Mouse (Mus musculus) liver, embryonic 12.5 days (tissue): ENCODE results near the gene Kdm2b. TPM values are rescaled to one million over a fixed set of nuclear protein-coding genes. Genes with fewer than 3 reads are reported as not detected.
"Not testable (repeated sequence)": the region's sequence is repeated elsewhere in the genome, so short reads cannot be mapped to it uniquely, and the experiment has no call there.

Experiments
- ATAC-seq: fragments of 200-750 bp; cut with Nextera tagmentation; 2 replicates; pipeline ENCODE4 v1.8.0; 2017; ENCODE audit warnings: moderate number of reproducible peaks, mild to moderate bottlenecking, moderate library complexity
- H3K27ac ChIP-seq: fragments of 300-500 bp; sonication (generic); 2 replicates; pipeline ENCODE4 v1.5.1; 2016; ENCODE audit warnings: mild to moderate bottlenecking
- H3K27me3 ChIP-seq: fragments of 300-500 bp; sonication (generic); replicated peaks from 2 replicates; pipeline ENCODE4 v1.6.1; 2016; ENCODE audit warnings: mild to moderate bottlenecking, moderate library complexity
- H3K36me3 ChIP-seq: fragments of 300-500 bp; sonication (generic); 2 replicates; pipeline ENCODE4 v1.6.1; 2016; ENCODE audit warnings: mild to moderate bottlenecking, moderate library complexity
- H3K4me1 ChIP-seq: fragments of 300-500 bp; sonication (generic); 2 replicates; pipeline ENCODE4 v1.6.1; 2016
- H3K4me2 ChIP-seq: fragments of 300-500 bp; sonication (generic); 2 replicates; pipeline ENCODE4 v1.6.1; 2016; ENCODE audit warnings: mild to moderate bottlenecking, moderate library complexity
- H3K4me3 ChIP-seq: fragments of 300-500 bp; sonication (generic); 2 replicates; pipeline ENCODE4 v1.5.1; 2016; ENCODE audit warnings: mild to moderate bottlenecking, moderate library complexity
- H3K9ac ChIP-seq: fragments of 300-500 bp; sonication (generic); 2 replicates; pipeline ENCODE4 v1.6.1; 2016; ENCODE audit warnings: mild to moderate bottlenecking, moderate library complexity
- H3K9me3 ChIP-seq: fragments of 300-500 bp; sonication (generic); replicated peaks from 2 replicates; pipeline ENCODE4 v1.6.1; 2016; ENCODE audit warnings: mild to moderate bottlenecking, moderate library complexity
- WGBS: fragments of 180-500 bp; shearing (Covaris S2); methylation state at CpG from one replicate; pipeline ENCODE4 v1.1.7; 2016; ENCODE audit not compliant: insufficient replicate concordance; 5-methylcytosine and 5-hydroxymethylcytosine counted together
- polyA plus RNA-seq: library from polyadenylated mRNA; unstranded; fragments of >200 nt; fragmentation: Nextera tagmentation; extraction: Ambion mirVana; gene quantifications from 2 replicates; pipeline ENCODE4 v1.2.1, GENCODE M21; 2016

Kdm2b gene
- polyA plus RNA-seq, 1 experiment from 2014 or later: 28.9 TPM

DNA sequence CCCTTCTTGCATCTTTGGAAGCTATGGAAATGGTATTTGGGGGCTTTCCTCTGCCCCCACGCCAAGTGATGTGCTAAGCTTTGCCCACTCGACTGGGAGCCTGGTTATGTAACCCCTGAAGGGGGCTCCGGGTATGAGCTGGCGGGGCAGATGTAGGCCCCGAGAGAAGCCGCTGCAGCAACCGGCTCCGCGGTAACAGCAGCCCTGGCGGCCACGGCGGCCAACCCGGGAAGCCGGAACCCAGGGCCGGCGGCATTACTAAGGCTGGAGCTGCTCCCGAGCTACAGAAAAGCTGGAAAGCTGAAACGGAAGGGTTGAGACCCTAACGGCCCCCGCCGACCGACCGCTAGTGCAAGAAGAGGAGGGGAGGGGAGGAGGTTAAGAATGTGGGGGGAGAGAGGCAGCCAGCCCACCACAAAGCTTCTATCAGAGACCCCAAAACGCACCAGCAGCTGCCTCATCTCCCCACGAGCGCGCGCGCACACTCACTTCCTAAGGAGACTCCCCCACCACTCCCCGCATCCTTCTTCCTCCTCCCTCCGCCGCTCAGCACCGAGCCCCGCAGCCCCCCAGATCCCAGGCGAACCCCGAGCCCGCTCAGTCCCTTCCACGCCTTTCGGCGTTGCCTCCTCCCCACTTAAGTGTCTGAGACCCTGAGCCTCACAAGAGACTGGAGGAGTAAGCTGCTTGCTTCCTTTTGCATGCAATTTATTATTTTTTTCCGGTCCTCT lies 1.4 kb downstream of the Kdm2b start:
- Histone ChIP-seq H3K27ac (0 out of 2 replicates have a peak overlapping the region, but pooled peaks have one; percentile 26), H3K9ac (peak overlapping the region; percentile 76), H3K27me3 (peaks cover 38% of the 10 kb centered on the region), H3K9me3 (no peaks in the 10 kb centered on the region), H3K36me3 (0 out of 2 replicates have a peak, but pooled peaks cover 2% of the 10 kb centered on the region), H3K4me3 (peak overlapping the region; percentile 73), H3K4me2 (peak overlapping the region; percentile 96), H3K4me1 (peaks cover 45% of the 10 kb centered on the region)
- ATAC-seq: no peak
- under 1% methylated on average over 41 of the region's 41 CpGs for WGBS

DNA sequence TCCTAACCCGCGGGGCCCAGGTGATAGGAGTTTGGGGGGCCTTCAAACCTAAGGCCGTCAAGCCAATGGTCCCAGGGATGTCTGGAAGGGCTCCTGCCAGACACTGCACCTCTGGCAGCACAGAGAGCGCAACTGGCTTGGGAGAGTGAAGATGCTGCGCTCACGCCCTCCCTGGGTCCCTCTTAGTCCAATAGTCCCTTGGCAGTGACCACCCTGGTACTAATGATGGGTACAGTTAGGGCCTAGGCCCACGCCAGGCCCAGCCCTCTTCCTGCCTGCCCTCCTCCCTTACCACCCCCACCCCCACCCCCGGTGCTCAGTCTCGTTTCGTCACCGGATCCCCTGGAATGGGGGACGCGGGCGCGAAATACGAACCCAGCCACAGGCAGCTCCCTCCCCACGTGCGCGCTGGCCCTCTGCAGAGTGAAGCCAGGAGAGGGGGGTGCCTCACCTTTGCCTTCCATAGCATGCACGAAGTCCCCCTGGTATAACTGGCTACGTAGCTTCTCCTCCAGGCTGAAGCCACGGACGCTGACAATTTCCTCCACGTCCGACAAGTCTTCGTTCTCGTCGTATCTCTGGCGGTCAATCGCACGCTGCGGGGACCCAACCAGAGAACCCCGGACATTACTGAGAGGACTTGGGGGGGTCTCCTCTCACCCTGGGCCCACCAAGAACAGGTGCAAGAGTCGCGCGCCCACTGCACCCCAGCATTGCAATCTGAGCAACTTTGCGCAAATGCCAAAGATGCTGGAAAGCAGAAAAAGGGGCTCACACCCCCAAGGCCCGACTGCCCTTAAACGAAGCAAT lies 2.2 kb downstream of the Kdm2b start:
- H3K4me1 ChIP-seq: peaks cover 45% of the 10 kb centered on the region
- no peak for ATAC-seq
- peak overlapping the region; percentile 96 for H3K4me2 ChIP-seq
- WGBS: 8% methylated on average over 39 of the region's 39 CpGs
- H3K9me3 ChIP-seq: no peaks in the 10 kb centered on the region
- 0 out of 2 replicates have a peak, but pooled peaks cover 2% of the 10 kb centered on the region for H3K36me3 ChIP-seq
- H3K9ac ChIP-seq: peak overlapping the region; percentile 76
- H3K4me3 ChIP-seq: peak overlapping the region; percentile 73
- H3K27me3 ChIP-seq: peaks cover 38% of the 10 kb centered on the region
- H3K27ac ChIP-seq: 0 out of 2 replicates have a peak overlapping the region, but pooled peaks have one; percentile 26

DNA sequence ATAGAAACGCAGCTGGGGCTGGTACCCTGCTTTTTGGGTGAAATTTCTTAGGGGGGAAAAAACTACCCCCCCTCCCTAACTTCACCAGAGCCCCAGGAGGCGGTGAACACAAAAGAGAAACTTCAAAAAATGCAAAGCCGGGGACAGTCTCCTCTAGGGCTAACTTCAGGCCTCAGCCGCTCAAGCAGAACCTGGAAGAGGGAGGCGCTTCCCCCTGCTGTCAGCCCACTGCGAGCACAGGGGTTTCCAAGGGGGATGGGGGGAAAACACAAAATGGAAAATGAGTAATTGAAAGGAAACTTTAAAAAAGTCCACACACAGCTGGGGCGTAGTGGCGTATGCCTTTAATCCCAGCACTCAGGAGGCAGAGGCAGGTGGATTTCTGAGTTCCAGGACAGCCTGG lies 3.5 kb downstream of the Kdm2b start:
- H3K27ac ChIP-seq: no peak overlapping the region
- H3K27me3 ChIP-seq: peaks cover 38% of the 10 kb centered on the region
- no peak overlapping the region for H3K9ac ChIP-seq
- H3K4me2 ChIP-seq: no peak overlapping the region
- H3K36me3 ChIP-seq: 0 out of 2 replicates have a peak, but pooled peaks cover 2% of the 10 kb centered on the region
- 59% methylated on average over 8 of the region's 8 CpGs for WGBS
- H3K9me3 ChIP-seq: no peaks in the 10 kb centered on the region
- no peak overlapping the region for H3K4me3 ChIP-seq
- H3K4me1 ChIP-seq: peaks cover 45% of the 10 kb centered on the region
- ATAC-seq: no peak

DNA sequence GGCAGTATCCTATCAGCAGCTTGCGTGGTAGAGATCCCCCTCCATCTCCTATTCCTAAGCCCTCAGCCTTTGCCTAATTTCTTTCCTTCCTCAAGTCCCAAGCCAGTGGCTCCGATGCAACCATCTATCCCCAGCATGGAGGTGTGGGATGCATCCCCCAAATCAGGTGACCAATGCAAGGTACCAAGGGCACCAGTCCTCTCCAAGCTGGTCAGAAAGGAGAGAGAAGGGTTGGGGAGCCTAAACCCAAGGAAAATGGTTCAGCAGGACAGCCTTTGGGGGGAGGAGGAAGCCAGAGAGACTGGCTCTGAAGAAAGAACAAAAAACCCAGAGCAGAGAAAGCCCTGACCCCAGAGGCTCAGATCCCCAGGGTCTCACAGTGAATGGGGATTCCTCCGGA lies 4.3 kb downstream of the Kdm2b start:
- H3K4me2 ChIP-seq: no peak overlapping the region
- no peak for ATAC-seq

DNA sequence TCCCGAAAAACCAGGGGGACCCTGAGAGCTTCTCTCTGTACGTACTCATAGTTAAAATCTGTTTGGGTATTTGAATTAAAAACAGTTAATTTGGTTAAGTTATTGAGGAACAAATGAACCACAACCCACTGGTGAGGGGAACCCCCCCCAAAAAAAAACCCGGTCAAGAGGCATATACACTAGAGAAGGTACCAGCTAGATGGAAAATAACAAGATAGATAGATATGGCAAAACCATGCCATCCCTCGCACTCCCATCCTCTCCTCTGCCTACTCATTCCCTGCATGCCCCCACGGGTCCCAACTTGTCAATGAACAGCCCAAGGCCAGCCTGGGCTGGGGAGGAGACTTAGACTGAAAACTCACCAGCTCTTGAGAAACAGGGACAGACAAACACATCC lies 5.1 kb downstream of the Kdm2b start:
- WGBS: 74% methylated on average over 5 of the region's 5 CpGs
- no peak overlapping the region for H3K4me2 ChIP-seq

More for the DNA sequence above, 4.3 kb downstream of the Kdm2b start:
- H3K27ac ChIP-seq: no peak overlapping the region
- H3K9ac ChIP-seq: no peak overlapping the region
- no peak overlapping the region for H3K4me3 ChIP-seq
- 63% methylated on average over 3 of the region's 3 CpGs for WGBS
- no peaks in the 10 kb centered on the region for H3K9me3 ChIP-seq
- H3K36me3 ChIP-seq: 0 out of 2 replicates have a peak, but pooled peaks cover 2% of the 10 kb centered on the region
- peaks cover 38% of the 10 kb centered on the region for H3K27me3 ChIP-seq
- H3K4me1 ChIP-seq: peaks cover 45% of the 10 kb centered on the region

DNA sequence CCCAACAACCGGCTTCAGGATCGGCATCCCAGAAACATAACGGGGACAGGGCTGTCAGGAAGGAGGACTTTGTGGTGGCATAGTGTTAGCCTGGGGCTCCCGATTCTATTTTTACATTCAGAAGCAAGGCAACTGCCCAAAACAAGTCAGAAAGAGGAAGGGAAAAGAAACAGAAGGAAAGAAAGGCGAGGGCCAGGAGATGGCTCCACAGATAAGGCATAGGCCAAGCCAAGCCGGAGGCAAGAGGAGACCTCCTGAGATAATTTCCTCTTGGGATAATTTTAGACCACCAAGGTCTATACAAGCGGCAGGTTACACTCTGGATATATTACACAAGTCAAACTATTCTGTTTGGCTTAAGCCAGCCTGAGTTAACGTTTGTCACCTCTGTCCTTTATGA lies 10.7 kb downstream of the Kdm2b start:
- Histone ChIP-seq H3K4me3 (no peak overlapping the region), H3K4me1 (peaks cover 21% of the 10 kb centered on the region), H3K27me3 (no peaks in the 10 kb centered on the region; the same call in 1 of the 2 replicates), H3K27ac (no peak overlapping the region), H3K36me3 (no peaks in the 10 kb centered on the region), H3K4me2 (0 out of 2 replicates have a peak overlapping the region, but pooled peaks have one; percentile 1), H3K9ac (no peak overlapping the region), H3K9me3 (no peaks in the 10 kb centered on the region)
- no peak for ATAC-seq
- WGBS: 34% methylated on average over 8 of the region's 8 CpGs

More for the DNA sequence above, 5.1 kb downstream of the Kdm2b start:
- Histone ChIP-seq H3K36me3 (0 out of 2 replicates have a peak, but pooled peaks cover 2% of the 10 kb centered on the region), H3K27ac (no peak overlapping the region), H3K4me1 (peaks cover 38% of the 10 kb centered on the region), H3K9ac (no peak overlapping the region), H3K4me3 (no peak overlapping the region), H3K27me3 (peaks cover 38% of the 10 kb centered on the region), H3K9me3 (no peaks in the 10 kb centered on the region)
- no peak for ATAC-seq

DNA sequence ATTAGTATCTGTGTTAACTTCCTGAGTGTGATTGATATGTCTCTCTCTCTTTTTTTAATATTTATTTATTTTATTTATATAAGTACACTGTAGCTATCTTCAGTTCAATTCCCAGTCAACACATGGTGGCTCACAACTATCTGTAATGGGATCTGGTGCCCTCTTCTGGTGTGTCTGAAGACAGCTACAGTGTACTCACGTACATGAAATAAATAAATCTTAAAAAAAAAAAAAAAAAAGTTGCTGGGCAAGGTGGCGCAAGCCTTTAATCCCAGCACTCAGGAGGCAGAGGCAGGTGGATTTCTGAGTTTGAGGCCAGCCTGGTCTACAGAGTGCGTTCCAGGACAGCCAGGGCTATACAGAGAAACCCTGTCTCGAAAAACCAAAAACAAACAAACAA lies 14.9 kb downstream of the Kdm2b start:
- WGBS: 85% methylated on average over 4 of the region's 4 CpGs
- H3K36me3 ChIP-seq: not testable (repeated sequence)

DNA sequence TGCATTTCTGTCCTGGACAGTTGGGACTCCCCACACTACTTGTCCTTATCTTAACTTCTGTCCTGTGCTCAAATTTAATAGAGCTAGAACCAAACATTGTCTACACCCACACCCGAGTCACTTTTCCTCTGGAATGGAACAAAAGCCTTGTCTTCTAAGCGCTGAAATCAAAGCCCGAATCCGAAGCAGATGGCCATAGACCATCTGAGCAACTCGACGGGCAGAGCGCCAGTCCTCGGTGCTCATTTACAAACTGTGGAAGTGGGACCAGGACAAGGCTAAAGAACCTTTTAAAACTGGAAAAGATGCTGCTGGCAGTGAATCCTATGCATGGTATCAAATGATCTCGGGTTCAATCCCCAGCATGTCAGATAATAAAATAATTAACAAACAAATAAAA lies 17.5 kb downstream of the Kdm2b start:
- H3K9me3 ChIP-seq: no peaks in the 10 kb centered on the region
- 79% methylated on average over 9 of the region's 9 CpGs for WGBS
- H3K4me1 ChIP-seq: peaks cover 28% of the 10 kb centered on the region
- no peak overlapping the region for H3K9ac ChIP-seq
- no peaks in the 10 kb centered on the region for H3K27me3 ChIP-seq
- H3K27ac ChIP-seq: no peak overlapping the region
- H3K36me3 ChIP-seq: no peaks in the 10 kb centered on the region
- no peak for ATAC-seq
- H3K4me2 ChIP-seq: no peak overlapping the region
- no peak overlapping the region for H3K4me3 ChIP-seq

More for the DNA sequence above, 14.9 kb downstream of the Kdm2b start:
- H3K4me1 ChIP-seq: peaks cover 35% of the 10 kb centered on the region
- not testable (repeated sequence) for ATAC-seq, H3K27ac ChIP-seq, H3K9me3 ChIP-seq, H3K4me2 ChIP-seq, H3K9ac ChIP-seq, H3K27me3 ChIP-seq, H3K4me3 ChIP-seq

DNA sequence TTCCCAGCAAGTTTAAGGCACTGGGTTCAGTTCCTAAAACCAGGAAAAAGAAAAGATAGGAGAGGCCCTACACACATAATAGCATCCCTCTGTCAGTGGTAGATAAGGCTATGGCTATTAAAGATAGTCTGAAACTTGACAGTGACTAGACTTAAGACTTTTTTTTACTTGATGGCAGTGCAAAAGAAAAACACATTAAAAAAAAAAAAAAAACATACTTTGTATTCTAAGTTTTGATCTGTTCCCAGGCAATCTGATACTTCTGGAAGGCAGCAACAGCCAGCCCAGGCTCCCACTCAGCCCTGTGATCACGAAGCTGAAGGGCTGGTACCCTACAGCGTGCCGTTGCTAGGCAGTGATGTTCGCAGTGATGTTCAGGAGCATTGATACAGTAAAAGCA lies 18.2 kb downstream of the Kdm2b start:
- 75% methylated on average over 4 of the region's 4 CpGs for WGBS
- no peaks in the 10 kb centered on the region for H3K27me3 ChIP-seq
- no peak overlapping the region for H3K27ac ChIP-seq
- no peaks in the 10 kb centered on the region for H3K9me3 ChIP-seq
- H3K9ac ChIP-seq: no peak overlapping the region
- H3K4me2 ChIP-seq: peak overlapping the region; percentile 33
- peaks cover 28% of the 10 kb centered on the region for H3K4me1 ChIP-seq
- H3K4me3 ChIP-seq: no peak overlapping the region
- peak; percentile 59 for ATAC-seq
- H3K36me3 ChIP-seq: no peaks in the 10 kb centered on the region

DNA sequence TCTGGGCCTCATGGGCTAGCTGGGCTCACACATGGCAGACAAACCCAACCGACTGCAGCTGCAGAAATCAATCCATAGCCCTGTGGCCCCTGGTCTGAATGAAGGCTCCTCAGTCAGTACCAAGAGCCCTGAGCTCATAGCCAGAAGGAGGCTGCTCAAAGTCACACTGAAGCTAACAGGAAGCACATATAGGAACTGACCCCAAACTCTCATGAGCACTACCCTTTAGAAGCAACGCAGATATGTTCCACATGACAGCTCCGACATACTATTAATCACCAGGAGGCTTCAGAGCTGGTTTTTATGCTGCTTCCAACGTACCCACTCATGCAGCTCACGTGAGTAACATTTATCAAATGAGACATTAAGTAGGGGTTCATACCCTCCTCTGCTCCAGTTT lies 19.6 kb downstream of the Kdm2b start:
- Histone ChIP-seq H3K9me3 (no peaks in the 10 kb centered on the region), H3K4me2 (no peak overlapping the region), H3K27me3 (no peaks in the 10 kb centered on the region), H3K4me3 (no peak overlapping the region), H3K4me1 (peaks cover 28% of the 10 kb centered on the region), H3K9ac (no peak overlapping the region), H3K36me3 (no peaks in the 10 kb centered on the region), H3K27ac (no peak overlapping the region)
- WGBS: 71% methylated on average over 5 of the region's 5 CpGs
- ATAC-seq: no peak

DNA sequence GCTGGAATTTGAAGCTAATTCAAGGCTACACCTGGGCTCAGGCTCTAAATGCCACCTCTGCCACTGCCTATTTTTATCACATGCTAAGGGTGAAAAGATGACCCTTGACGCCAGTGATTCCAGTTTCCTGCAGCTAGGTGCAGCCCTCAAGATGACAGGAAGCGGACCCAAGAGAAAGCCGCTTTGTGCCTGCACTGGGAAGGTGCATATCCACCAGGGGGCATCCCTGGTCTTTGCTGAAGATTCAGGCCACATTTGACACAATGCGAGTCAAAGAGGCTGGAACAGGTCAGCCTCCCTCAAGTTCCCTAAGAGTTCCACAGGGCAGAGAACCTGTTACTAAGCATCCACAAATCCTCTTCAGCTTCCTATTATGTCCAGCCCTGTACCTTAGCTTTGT lies 21.3 kb downstream of the Kdm2b start:
- no peaks in the 10 kb centered on the region for H3K27me3 ChIP-seq
- H3K9ac ChIP-seq: no peak overlapping the region
- H3K4me3 ChIP-seq: no peak overlapping the region
- H3K4me1 ChIP-seq: peaks cover 28% of the 10 kb centered on the region
- H3K4me2 ChIP-seq: no peak overlapping the region
- no peaks in the 10 kb centered on the region for H3K36me3 ChIP-seq
- H3K27ac ChIP-seq: no peak overlapping the region
- 25% methylated on average over 4 of the region's 4 CpGs for WGBS
- no peaks in the 10 kb centered on the region for H3K9me3 ChIP-seq
- peak; percentile 48; the same call in 1 of the 2 replicates for ATAC-seq

DNA sequence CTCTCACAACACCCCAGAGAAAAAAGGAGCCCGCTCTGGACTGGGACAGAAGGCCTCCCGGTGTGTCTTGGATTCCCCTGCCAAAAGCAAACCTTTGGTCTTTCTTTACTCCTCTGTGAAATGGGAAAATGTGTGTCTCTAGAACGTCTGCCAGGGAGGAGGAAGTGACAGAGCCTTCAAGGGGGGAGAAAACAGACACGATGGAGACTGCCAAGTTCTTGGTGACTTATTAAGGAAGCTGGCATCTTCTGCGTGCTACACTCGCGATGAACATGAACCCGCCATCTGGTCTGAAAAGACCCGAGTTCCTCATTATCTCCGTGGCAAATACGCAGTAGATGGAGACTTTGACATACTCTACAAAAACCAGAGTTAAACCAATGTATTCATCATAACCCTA lies 24.2 kb downstream of the Kdm2b start:
- Histone ChIP-seq H3K9me3 (no peaks in the 10 kb centered on the region), H3K4me3 (no peak overlapping the region), H3K4me2 (no peak overlapping the region), H3K27ac (no peak overlapping the region), H3K36me3 (peaks cover 4% of the 10 kb centered on the region; the same call in 1 of the 2 replicates), H3K4me1 (peaks cover 7% of the 10 kb centered on the region; the same call in 1 of the 2 replicates), H3K27me3 (no peaks in the 10 kb centered on the region), H3K9ac (no peak overlapping the region)
- ATAC-seq: no peak
- 51% methylated on average over 11 of the region's 11 CpGs for WGBS
